8 mouse cellular contexts compared by ENCODE assay signal in genomic region chr6:98089185-98089584, GRCm38 (mm10).
DNase-seq lines count a peak whose midpoint lies in the region; ATAC-seq lines count a peak whose summit lies in the region.

No protein-coding gene starts in this region.

- intact Hi-C loops in left cerebral cortex, postnatal 10 days (cut with DNase I), result no loop called here

- DNase-seq in cerebellum, postnatal 25 days, result peak; percentile 10 to 35
- DNase-seq in cerebellum, adult 8-10 months, result no peak
- DNase-seq in layer of hippocampus, postnatal 10 days (ENCODE audit: low spot score in 2 of 2), result peak; percentile 39 to 53
- no peak for DNase-seq in layer of hippocampus, adult 9-11 months
- DNase-seq in R1 (ENCODE audit: low read depth, low spot score), result peak; percentile 47
- DNase-seq in left cerebral cortex, postnatal 10 days (ENCODE audit: extremely low spot score in 1 of 2, low spot score in 2 of 2), result peak; percentile 36 to 61
- peak; percentile 55 to 62 for DNase-seq in right cerebral cortex, postnatal 10 days (ENCODE audit: low spot score in 2 of 2)

- ATAC-seq in erythroid progenitor cell, adult 5-6 weeks (replicated peaks; ENCODE audit: low FRiP score, poor library complexity, severe bottlenecking), result no peak

Comparison
In these comparisons a context has a peak if more than half of its experiments do, and no peak if none do; other contexts are left out.
1. DNase-seq: peak in cerebellum, postnatal 25 days (2 of 2), layer of hippocampus, postnatal 10 days (2 of 2), R1 (single experiment), left cerebral cortex, postnatal 10 days (2 of 2) and right cerebral cortex, postnatal 10 days (2 of 2); none in cerebellum, adult 8-10 months (single experiment) and layer of hippocampus, adult 9-11 months (single experiment).